Mouse (Mus musculus) layer of hippocampus, adult 9-11 months (tissue): ENCODE results near the gene Trp73.
A peak's percentile ranks its signal among the peaks of the same experiment; 100 is the strongest.

Experiments used
- DNase-seq: peaks from one replicate; pipeline ENCODE4 v3.0.0; 2022

Gene Trp73

DNA sequence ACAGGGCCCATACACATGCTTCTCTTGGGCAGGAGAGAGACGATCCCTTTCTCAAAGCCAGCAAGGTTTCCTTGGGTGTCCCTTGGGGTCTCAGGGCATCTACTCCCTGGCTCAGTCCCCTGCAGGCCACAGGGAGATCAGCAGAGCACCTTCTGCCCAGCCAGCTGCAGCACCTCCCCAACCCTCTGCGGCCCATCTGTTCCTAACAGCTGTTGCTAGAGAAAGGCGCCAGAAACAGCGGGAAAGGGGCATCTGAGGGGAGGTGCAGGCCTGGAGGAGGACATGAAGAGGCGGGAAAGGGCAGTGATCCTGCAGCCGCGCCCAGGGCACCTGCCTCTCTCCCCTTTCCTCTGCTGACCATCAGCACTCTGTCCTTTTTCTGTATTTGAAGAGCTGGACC is 40.6 kb downstream of the Trp73 start:
- no peak for DNase-seq

- no peak for DNase-seq
These were observed 43.9 kb downstream of the Trp73 start for GRCm38 (mm10) chr4:154096111-154096510.

DNA sequence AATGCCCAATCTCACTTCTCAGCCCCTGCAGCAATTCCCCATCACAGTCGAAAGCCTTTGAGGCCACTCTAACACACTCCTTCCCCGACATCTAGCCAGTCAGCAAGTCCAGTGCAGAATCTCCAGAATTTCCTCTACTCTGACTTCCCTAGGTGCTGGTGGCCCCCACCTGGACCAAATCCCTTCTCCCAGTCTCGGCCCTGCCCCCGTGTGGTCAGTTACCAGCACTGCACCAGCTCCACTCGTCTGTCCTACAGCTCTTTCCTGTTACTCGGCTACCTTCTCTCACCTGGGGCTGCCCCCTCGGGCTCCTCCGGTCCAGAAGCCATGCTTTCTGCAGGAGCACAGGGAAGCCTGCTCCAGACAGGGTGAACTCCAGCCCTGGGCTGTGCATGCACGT is 46.8 kb downstream of the Trp73 start:
- DNase-seq: no peak

DNA sequence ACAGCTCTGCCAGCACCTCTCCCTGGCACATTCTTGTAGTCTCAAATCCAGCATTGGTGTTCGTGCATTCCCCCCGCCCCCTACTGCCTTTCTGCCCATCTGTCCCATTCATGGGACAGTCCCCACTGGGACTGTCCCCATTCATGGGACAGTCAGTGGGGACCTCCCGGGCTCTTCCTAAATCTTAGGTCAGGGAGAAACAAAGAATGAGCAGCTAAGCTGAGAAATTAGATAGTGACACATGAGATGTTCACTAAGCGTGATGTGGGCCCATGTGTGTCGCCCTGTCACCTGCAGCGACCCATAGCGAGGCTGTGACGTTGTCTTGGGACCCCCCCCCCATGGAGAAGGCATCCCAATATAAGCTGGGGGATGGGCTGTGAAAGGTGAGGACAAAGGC is 48.7 kb downstream of the Trp73 start:
- no peak for DNase-seq

DNA sequence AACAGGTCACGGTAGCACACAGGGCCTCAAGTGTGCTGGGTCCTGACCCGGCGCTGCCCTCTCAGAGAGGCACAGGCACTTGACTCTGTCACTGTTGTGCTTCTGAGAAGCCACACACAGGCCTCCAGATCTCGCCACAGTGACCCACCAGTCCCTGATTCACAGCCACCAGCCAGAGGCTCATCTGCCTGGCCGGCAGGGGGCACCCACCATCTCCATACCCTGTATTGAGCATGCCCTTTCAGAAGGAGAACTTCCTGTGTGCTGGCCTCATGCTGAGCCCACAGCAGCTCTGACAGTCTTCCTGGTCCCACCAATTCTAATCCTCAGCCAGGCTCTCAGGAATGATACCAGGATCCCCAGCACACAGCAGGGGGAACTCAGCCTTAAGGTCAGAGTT is 50.8 kb downstream of the Trp73 start:
- DNase-seq: no peak

- no peak for DNase-seq
These were observed 53.6 kb downstream of the Trp73 start for GRCm38 (mm10) chr4:154086436-154086835.

- peak; percentile 42 for DNase-seq
These were observed 54.2 kb downstream of the Trp73 start for GRCm38 (mm10) chr4:154085856-154086255.

GRCm38 (mm10) chr4:154081974-154082373 is 58.0 kb downstream of the Trp73 start:
- no peak for DNase-seq

GRCm38 (mm10) chr4:154081021-154081420 is 59.0 kb downstream of the Trp73 start:
- no peak for DNase-seq

DNA sequence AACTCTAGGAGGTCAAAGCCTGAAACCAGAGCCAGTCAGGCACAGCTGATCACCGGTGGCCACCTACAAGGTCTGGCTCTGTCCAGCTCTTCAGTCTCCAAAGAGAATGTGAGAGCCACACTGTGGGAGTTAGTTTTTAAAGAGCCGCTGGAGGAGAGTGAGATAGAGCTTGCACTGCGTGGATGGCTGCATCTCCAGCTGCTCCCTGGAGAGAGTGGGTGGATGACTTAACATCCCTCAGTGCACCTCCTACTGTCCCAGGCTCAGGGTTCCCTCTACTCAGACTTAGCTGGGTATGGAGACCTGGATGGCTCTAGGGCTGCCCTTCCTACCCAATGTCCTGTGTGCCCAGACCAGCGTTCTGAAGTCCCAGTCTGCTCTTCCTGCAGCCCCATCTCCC is 59.8 kb downstream of the Trp73 start:
- DNase-seq: no peak

DNA sequence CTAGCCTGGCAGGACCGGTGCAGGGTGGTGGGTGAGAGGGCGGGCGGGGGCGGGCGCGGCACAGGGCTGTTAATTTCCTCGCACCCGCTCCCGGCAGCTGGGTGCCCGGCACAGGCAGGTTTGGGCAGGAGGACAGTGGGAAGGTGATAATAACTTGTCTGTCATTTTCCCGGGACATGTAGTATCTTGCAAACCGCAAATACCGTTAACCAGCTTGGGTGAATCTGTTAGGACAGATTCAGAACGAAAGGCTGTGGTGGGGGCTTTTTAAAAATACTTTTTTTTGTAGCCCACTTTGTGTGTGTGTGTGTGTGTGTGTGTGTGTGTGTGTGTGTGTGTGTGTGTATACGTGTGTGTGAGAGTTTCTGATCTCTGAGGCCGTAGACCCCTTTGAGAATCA is 68.1 kb downstream of the Trp73 start:
- DNase-seq: no peak

DNA sequence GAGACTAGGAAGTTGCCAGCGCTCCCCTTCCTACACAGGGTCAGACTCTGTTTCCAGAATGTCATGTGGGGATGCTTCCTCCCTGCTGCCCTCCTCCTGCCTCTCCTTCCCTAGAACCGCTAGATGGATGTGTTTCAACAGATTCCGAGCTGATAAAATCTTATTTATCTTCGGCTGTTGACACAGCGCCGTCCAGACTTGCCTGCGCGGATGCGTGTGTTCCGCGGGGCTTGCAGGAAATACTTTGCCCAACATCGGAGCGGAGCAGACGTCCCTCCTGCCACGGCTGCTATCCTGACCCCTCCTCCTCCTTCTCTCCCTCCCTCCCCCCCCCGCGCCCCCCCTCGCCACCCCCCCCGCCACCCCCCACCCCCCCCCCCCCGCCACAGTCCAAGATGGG is 68.5 kb downstream of the Trp73 start:
- DNase-seq: no peak

- DNase-seq: no peak
These were observed 69.1 kb downstream of the Trp73 start for GRCm38 (mm10) chr4:154070896-154071295.

GRCm38 (mm10) chr4:154064827-154065773 is 74.9 kb downstream of the Trp73 start:
- DNase-seq: peak; percentile 54

- DNase-seq: no peak
These were observed 82.3 kb downstream of the Trp73 start for GRCm38 (mm10) chr4:154057696-154058095.

DNA sequence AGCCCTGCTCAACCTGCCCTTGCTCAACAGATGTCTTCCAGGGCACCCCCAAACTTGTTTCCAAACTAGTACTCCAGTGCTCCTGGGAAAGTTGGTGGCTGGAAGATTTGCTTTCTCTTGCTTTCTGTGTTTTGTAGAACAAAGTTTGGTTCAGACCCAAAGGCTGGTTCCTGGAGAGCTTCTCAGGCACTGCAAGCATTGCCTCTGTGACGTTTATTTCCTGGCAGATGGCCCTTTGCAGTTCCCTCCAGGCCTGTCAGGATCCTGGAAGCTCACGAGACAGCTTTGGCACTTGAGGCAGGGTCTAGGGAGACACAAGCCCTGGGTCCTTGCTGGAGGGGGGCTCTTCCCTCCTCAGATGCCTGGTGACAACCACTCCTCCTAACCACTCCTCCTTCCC is 83.3 kb downstream of the Trp73 start:
- DNase-seq: no peak

GRCm38 (mm10) chr4:154056046-154056445 is 84.0 kb downstream of the Trp73 start:
- no peak for DNase-seq

DNA sequence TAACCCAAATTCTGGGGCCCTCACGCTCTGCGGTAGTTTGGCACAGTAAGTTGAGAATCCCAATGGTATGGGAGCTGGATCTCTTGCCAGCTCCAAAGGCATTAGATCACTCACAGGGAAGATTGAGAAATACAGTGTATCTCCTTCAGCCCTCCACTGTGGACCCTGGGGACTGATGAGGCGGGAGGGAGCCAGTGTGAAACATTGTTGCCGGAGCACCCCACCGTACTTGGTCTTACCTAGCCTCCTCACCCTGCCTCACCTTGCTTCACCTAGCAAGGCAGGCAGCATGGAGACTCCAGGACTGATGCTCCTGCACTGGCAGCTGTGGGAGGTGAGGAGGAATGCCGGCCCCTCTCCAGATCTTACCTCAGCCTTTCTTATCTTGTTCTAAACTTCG is 84.5 kb downstream of the Trp73 start:
- no peak for DNase-seq

GRCm38 (mm10) chr4:154053065-154053464 is 86.9 kb downstream of the Trp73 start:
- DNase-seq: no peak

DNA sequence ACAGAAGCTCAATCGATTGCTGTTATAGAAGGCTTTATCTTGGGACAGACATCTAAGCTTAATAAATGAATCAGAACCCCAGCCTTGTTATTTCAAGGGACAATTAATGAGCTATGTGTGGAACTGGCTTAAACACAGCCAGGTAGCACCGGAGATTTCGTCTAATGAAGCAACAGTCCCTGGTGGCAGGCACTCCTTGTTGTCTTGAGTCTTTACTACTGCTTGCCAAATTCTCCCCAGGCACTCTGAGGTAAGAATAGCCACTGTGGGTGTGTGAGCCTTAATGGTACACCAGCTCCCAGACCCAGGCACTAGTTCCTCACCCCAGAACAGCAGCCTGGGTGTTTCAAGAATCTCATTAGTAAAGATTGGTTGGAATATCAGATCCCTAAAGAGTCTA is 88.6 kb downstream of the Trp73 start:
- no peak for DNase-seq

DNA sequence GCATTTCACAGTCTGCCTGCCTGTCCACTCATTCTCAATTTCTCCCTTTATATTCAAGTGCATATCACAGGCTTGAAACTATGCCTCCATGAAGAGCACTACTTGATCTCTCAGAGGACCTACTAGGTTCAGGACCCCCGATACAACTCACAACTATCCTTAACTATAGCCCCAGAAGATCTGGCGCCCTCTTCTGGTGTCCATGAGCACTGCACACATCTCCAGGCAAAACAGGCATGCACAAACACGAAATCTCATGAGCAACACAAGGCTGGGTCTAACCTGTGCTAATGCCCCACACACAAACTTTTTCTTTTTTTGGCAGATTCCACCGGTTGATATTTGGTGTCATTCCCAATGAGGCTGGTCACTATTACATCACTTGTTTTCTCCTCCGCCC is 94.2 kb downstream of the Trp73 start:
- DNase-seq: no peak

- no peak for DNase-seq
These were observed 97.4 kb downstream of the Trp73 start, which contains the start of gene Ccdc27 for GRCm38 (mm10) chr4:154042577-154042976. Gene Ccdc27, minus strand, starts transcription at chr4:154042677.

- DNase-seq: no peak
These were observed 102.9 kb downstream of the Trp73 start for GRCm38 (mm10) chr4:154037123-154037522.

GRCm38 (mm10) chr4:154028646-154029045 is 111.4 kb downstream of the Trp73 start:
- DNase-seq: no peak

DNA sequence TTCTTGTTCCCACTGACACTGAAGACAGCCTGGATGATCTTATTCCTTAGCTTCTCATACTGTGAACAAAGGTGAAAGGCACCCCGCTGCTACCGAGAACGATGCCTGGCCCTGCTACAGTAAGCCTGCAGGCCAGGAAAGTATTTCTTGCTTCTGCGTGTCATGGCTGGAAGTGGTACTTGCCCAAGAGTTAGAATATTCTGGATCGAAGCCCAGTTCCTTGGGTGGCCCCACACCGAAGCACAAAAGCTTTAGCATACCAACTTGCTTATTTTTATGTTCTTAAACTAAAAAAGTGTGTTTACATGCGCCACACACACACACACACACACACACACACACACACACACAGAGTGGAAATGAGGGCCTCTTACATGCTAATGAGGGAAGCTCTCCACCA is 111.9 kb downstream of the Trp73 start:
- DNase-seq: no peak
